15 mouse cellular contexts compared by ENCODE assay signal in the genomic region with DNA sequence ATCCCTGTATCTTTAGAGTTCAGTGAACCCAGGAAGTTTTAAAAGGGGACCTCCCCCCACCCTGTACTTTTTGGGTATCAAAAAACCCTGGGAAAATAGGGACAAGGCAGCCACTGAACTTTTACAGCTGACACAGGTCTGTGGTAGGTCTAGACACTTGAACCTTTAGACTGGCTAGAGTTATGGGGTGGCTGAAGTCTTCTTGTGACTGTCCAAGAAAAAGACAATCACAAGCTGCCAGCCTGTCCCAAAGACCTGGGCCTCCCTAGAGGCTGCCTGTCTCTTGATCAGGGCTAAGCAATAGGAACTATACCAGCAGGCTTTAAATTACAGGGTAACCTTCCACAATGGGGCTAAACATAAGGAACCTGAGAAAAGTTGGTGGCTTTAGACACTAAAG.
"Had no signal": no experiment of that assay in that cellular context is flagged by ENCODE, and none has a peak within 500 bp of the region (broad histone marks: within the 10 kb centered on the region; RNA-seq: fewer than 3 reads in every experiment).

No protein-coding gene starts in this region.

- H3K27ac ChIP-seq: neural tube, embryonic 15.5 days; stomach, embryonic 15.5 days; stomach, postnatal 0 days had no signal

- H3K4me2 ChIP-seq: neural tube, embryonic 15.5 days; stomach, embryonic 15.5 days had no signal

- H3K27me3 ChIP-seq: neural tube, embryonic 15.5 days; stomach, embryonic 15.5 days had no signal

- H3K9me3 ChIP-seq: neural tube, embryonic 15.5 days; stomach, embryonic 15.5 days had no signal

- H3K4me1 ChIP-seq: neural tube, embryonic 15.5 days; stomach, embryonic 15.5 days had no signal

- H3K9ac ChIP-seq: neural tube, embryonic 15.5 days; stomach, embryonic 15.5 days had no signal

- H3K4me3 ChIP-seq: neural tube, embryonic 15.5 days; stomach, embryonic 15.5 days had no signal

- DNase-seq: retina, postnatal 1 day; right cerebral cortex, adult 18-20 months; right cerebral cortex, postnatal 14 days; right cerebral cortex, postnatal 25 days; right cerebral cortex, postnatal 4 days; spleen, adult 18-20 months; thymus, adult 18-20 months; thymus, adult 2 months; thymus, postnatal 14 days; thymus, postnatal 25 days; thymus, postnatal 36 days; thymus, postnatal 4 days had no signal
